Mouse (Mus musculus): ENCODE measurements around the gene Ubxn1.

DNA sequence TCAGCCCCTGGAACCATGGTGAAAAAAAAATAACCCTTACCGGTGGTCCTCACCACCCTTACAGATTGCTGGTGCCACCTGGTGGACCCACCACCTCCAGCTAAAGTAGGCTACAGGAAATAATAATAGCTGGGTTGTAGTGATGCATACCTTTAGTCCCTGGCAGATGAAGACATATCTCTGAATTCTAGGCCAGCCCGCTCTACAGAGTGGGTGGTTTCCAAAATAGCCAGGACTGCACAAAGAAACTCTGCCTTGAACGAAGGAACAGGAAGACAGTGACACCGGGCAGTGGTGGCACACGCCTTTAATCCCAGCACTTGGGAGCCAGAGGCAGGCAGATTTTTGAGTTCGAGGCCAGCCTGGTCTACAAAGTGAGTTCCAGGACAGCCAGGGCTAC lies 7.0 kb upstream of the Ubxn1 start:
- no peak for TF ChIP-seq NANOG (IDR thresholded peaks at IDR 0.05; ENCODE audit: borderline replicate concordance, low read length)
- 0 out of 2 replicates have a peak, but pooled peaks have one; percentile 9 for TF ChIP-seq CTCF (conservative IDR thresholded peaks at IDR 0.05; ENCODE audit: low read length)
- no peak for TF ChIP-seq POU5F1 (IDR thresholded peaks at IDR 0.05; ENCODE audit: borderline replicate concordance, low read length)
